Mouse (Mus musculus): ENCODE measurements around the gene Srgap1. TPM values are rescaled to one million over a fixed set of nuclear protein-coding genes. Genes with fewer than 3 reads are reported as not detected.

Gene Srgap1
- polyA plus RNA-seq, 1 experiment from 2014 or later, result 39.9 TPM

DNA sequence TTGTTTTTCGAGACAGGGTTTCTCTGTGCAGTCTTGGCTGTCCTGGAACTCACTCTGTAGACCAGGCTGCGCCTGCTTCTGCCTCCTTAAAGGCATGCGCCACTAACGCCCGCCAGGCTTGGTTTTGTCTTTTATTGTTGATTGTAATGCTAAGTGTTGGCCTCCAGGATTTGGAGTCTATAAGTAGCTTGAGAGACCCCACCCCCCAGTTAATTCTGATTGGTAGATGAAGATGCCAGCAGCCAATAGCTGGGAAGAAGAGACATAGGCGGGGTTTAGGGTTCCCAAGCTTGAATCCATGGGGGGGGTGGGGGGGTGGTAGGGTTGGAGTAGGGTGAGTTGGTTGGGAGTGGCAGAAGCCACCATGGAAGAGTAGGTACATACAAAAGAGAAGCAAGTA lies 147.4 kb downstream of the Srgap1 start:
- ATAC-seq (ENCODE audit: low read depth), result no peak
- WGBS, result 84% methylated on average over 6 of the region's 6 CpGs
- peaks cover 13% of the 10 kb centered on the region for H3K36me3 ChIP-seq
- H3K4me1 ChIP-seq (replicated peaks), result 0 out of 2 replicates have a peak, but pooled peaks cover 6% of the 10 kb centered on the region
- H3K27me3 ChIP-seq, result no peaks in the 10 kb centered on the region
- H3K9me3 ChIP-seq, result no peaks in the 10 kb centered on the region
- no peak overlapping the region for H3K27ac ChIP-seq (replicated peaks)
- H3K4me2 ChIP-seq, result no peak overlapping the region
- no peak overlapping the region for H3K9ac ChIP-seq
- no peak overlapping the region for H3K4me3 ChIP-seq

DNA sequence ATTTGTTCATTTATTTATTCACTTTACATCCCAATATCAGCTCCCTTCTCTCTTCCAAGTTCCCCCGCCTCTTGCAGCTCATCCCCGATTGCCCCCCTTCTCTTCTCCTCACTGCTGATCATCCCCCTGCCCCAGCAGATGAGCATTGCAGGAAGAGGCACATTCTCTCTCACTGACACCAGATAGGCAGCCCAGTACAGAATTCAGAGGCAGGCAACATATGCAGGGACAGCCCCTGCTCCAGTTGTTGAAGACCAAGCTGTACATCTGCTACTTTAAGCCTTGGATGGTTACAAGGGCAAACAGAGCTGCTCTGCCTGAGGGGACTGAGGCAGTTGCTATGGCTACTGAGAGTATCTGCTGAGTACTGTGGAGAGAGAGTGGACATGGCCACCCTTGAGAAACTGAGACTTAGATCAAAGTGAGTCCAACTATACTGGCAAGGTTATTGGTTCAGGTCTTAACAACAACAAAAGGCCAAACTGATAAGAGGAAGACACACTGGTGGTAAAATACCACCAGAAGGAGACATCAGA lies 149.2 kb downstream of the Srgap1 start:
- H3K27me3 ChIP-seq, result no peaks in the 10 kb centered on the region
- H3K4me3 ChIP-seq, result no peak overlapping the region
- H3K9me3 ChIP-seq, result no peaks in the 10 kb centered on the region
- H3K4me2 ChIP-seq, result no peak overlapping the region
- H3K9ac ChIP-seq, result no peak overlapping the region
- no peak for ATAC-seq (ENCODE audit: low read depth)
- WGBS, result 88% methylated on average over 2 of the region's 2 CpGs
- no peak overlapping the region for H3K27ac ChIP-seq (replicated peaks)
- H3K36me3 ChIP-seq, result peaks cover 16% of the 10 kb centered on the region
- H3K4me1 ChIP-seq (replicated peaks), result peaks cover 6% of the 10 kb centered on the region

DNA sequence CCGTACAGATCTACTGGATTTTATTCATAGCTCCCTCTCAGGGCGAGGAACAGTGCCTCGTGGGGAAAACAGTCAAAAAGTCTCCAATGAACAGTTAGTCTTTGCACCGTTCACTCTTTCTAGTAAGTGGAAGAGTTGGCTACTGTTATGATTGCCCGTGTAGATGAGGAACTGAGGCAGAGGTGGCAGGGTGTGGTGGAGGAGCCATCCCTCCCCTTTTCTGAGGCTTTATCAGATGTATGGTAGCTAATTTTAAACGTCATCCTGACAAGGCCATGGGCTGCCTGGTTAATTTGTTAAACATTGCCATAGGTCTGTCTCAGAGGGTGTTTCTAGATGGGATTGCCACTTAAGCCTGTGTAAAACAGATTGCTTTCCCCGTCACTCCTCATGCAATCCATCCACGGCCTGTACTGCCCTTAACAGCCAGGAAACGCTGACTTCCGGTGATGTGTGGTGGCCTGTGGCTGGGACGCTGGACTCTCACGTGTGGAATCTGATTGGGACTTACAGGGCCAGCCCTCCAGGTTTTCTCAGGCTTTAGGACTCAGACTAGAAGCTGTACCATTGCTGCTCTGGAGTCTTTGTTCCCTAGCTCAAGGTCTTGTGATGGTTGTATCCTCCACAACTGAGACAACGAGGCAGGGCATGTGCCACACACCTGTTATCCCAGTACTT lies 155.6 kb downstream of the Srgap1 start:
- 82% methylated on average over 13 of the region's 13 CpGs for WGBS
- peaks cover 13% of the 10 kb centered on the region for H3K4me1 ChIP-seq (replicated peaks)

GRCm38 (mm10) chr10:121890061-121890460 lies 157.1 kb downstream of the Srgap1 start:
- Histone ChIP-seq H3K4me3 (no peak overlapping the region), H3K4me1 (replicated peaks) (peaks cover 27% of the 10 kb centered on the region), H3K27me3 (no peaks in the 10 kb centered on the region), H3K36me3 (peaks cover 6% of the 10 kb centered on the region; the same call in 1 of the 2 replicates), H3K27ac (replicated peaks) (no peak overlapping the region), H3K9ac (no peak overlapping the region), H3K9me3 (no peaks in the 10 kb centered on the region), H3K4me2 (no peak overlapping the region)
- 61% methylated on average over 6 of the region's 6 CpGs for WGBS
- no peak for ATAC-seq (ENCODE audit: low read depth)

More for the DNA sequence above, 155.6 kb downstream of the Srgap1 start:
- peaks cover 11% of the 10 kb centered on the region; the same call in 1 of the 2 replicates for H3K36me3 ChIP-seq
- no peak overlapping the region for H3K9ac ChIP-seq
- no peak for ATAC-seq (ENCODE audit: low read depth)
- H3K27me3 ChIP-seq, result no peaks in the 10 kb centered on the region
- no peak overlapping the region for H3K4me2 ChIP-seq
- no peaks in the 10 kb centered on the region for H3K9me3 ChIP-seq
- no peak overlapping the region for H3K27ac ChIP-seq (replicated peaks)
- no peak overlapping the region for H3K4me3 ChIP-seq

- ATAC-seq (ENCODE audit: low read depth), result peak; percentile 20; the same call in 1 of the 2 replicates
- 19% methylated on average over 6 of the region's 6 CpGs for WGBS
Observed at GRCm38 (mm10) chr10:121886805-121887204, 160.3 kb downstream of the Srgap1 start.

GRCm38 (mm10) chr10:121885512-121886218 lies 161.4 kb downstream of the Srgap1 start:
- H3K36me3 ChIP-seq, result no peaks in the 10 kb centered on the region
- H3K9me3 ChIP-seq, result no peaks in the 10 kb centered on the region
- H3K4me2 ChIP-seq, result peak overlapping the region; percentile 7; the same call in 1 of the 2 replicates
- no peak overlapping the region for H3K4me3 ChIP-seq
- WGBS, result 16% methylated on average over 9 of the region's 9 CpGs
- no peak for ATAC-seq (ENCODE audit: low read depth)
- peak overlapping the region; percentile 76 for H3K27ac ChIP-seq (replicated peaks)
- H3K27me3 ChIP-seq, result no peaks in the 10 kb centered on the region
- H3K4me1 ChIP-seq (replicated peaks), result peaks cover 50% of the 10 kb centered on the region
- H3K9ac ChIP-seq, result no peak overlapping the region; the same call in 1 of the 2 replicates

More at GRCm38 (mm10) chr10:121886805-121887204, 160.3 kb downstream of the Srgap1 start:
- H3K27me3 ChIP-seq, result no peaks in the 10 kb centered on the region
- no peak overlapping the region for H3K9ac ChIP-seq
- H3K4me1 ChIP-seq (replicated peaks), result peaks cover 46% of the 10 kb centered on the region
- no peaks in the 10 kb centered on the region for H3K36me3 ChIP-seq
- no peak overlapping the region for H3K4me2 ChIP-seq
- no peaks in the 10 kb centered on the region for H3K9me3 ChIP-seq
- H3K27ac ChIP-seq (replicated peaks), result peak overlapping the region; percentile 76
- H3K4me3 ChIP-seq, result no peak overlapping the region

- 0 out of 2 replicates have a peak, but pooled peaks have one; percentile 33 for ATAC-seq (ENCODE audit: low read depth)
- H3K4me3 ChIP-seq, result no peak overlapping the region
- peaks cover 54% of the 10 kb centered on the region for H3K4me1 ChIP-seq (replicated peaks)
- no peaks in the 10 kb centered on the region for H3K9me3 ChIP-seq
- H3K9ac ChIP-seq, result no peak overlapping the region
- H3K36me3 ChIP-seq, result no peaks in the 10 kb centered on the region
- 11% methylated on average over 6 of the region's 6 CpGs for WGBS
- peak overlapping the region; percentile 57 for H3K27ac ChIP-seq (replicated peaks)
- no peak overlapping the region for H3K4me2 ChIP-seq
- H3K27me3 ChIP-seq, result no peaks in the 10 kb centered on the region
Observed at GRCm38 (mm10) chr10:121882461-121882860, 164.7 kb downstream of the Srgap1 start.

DNA sequence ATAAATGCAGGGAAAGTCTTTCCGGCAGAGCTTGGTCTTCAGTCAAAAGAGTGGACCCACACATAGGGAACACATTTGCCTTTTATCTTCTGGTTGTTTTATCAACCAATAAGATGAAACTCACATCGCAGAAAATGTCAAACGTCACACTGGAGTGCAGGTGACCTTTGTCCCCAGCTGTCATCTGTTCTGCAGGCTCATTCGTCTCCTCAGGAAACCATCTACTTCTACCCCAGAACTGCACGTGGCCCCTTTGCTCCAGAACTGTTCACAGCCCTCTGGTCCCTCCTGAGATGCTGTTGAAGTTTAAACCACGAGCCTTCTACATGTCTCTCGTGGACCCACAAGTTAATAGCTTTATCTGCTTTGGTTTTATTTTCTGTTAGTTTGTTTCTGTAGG lies 168.3 kb downstream of the Srgap1 start:
- H3K36me3 ChIP-seq, result no peaks in the 10 kb centered on the region
- 55% methylated on average over 7 of the region's 7 CpGs for WGBS
- no peak overlapping the region for H3K27ac ChIP-seq (replicated peaks)
- no peaks in the 10 kb centered on the region for H3K9me3 ChIP-seq
- no peaks in the 10 kb centered on the region for H3K27me3 ChIP-seq
- no peak overlapping the region for H3K4me3 ChIP-seq
- ATAC-seq (ENCODE audit: low read depth), result no peak
- H3K9ac ChIP-seq, result no peak overlapping the region
- peaks cover 32% of the 10 kb centered on the region for H3K4me1 ChIP-seq (replicated peaks)
- H3K4me2 ChIP-seq, result no peak overlapping the region

DNA sequence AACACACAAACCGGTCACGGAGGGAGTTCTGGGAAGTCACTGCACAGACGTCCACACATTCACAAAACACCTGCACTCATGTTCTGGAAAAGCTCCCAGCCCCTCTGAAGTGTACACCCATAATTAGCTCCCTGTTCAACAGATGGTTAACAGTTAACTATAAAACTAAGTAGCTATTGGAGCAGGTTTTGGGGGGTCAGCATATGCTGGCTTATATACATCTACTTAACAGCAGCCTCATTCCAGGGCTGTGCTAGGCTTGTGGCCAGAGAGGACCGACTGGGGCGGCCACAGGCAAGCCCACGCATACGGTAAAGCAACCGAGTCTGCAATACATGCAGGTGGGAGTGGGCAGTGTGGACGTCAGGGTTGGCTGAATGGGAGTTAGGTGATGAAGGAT lies 169.2 kb downstream of the Srgap1 start:
- Histone ChIP-seq H3K27me3 (no peaks in the 10 kb centered on the region), H3K4me2 (no peak overlapping the region), H3K4me3 (no peak overlapping the region), H3K4me1 (replicated peaks) (peaks cover 41% of the 10 kb centered on the region), H3K36me3 (no peaks in the 10 kb centered on the region), H3K9ac (no peak overlapping the region), H3K9me3 (no peaks in the 10 kb centered on the region), H3K27ac (replicated peaks) (no peak overlapping the region)
- ATAC-seq (ENCODE audit: low read depth), result no peak
- 83% methylated on average over 9 of the region's 9 CpGs for WGBS

DNA sequence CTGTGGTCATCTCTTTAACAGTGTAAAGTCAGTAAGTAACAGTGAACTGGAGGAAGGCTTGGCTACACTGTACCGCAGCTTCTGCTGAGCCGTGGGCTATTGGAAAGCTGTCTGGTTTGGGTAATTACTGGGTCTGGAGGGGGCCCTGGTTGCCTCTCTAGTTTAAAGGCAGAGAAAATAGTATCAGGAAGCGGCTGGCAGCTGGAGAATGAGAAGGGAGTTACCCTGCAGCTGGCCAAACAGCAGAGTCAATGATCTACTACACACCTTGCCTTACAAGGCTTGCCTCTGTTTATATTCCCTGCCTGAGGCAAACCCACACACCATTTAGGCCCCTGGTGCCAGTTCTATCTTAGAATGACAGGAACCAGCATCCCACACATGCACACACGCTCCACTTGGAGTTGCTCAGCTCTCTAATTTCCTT lies 174.0 kb downstream of the Srgap1 start:
- peaks cover 27% of the 10 kb centered on the region for H3K4me1 ChIP-seq (replicated peaks)
- no peak overlapping the region for H3K9ac ChIP-seq
- 36% methylated on average over 4 of the region's 4 CpGs for WGBS
- peaks cover 22% of the 10 kb centered on the region for H3K36me3 ChIP-seq
- H3K27me3 ChIP-seq, result no peaks in the 10 kb centered on the region
- H3K4me3 ChIP-seq, result no peak overlapping the region
- H3K4me2 ChIP-seq, result no peak overlapping the region
- H3K9me3 ChIP-seq, result no peaks in the 10 kb centered on the region
- H3K27ac ChIP-seq (replicated peaks), result peak overlapping the region; percentile 65
- no peak for ATAC-seq (ENCODE audit: low read depth)

GRCm38 (mm10) chr10:121869941-121870340 lies 177.2 kb downstream of the Srgap1 start:
- no peaks in the 10 kb centered on the region for H3K27me3 ChIP-seq
- H3K36me3 ChIP-seq, result peaks cover 23% of the 10 kb centered on the region
- H3K4me3 ChIP-seq, result no peak overlapping the region
- no peak overlapping the region for H3K9ac ChIP-seq
- WGBS, result 58% methylated on average over 8 of the region's 8 CpGs
- no peaks in the 10 kb centered on the region for H3K9me3 ChIP-seq
- no peak overlapping the region for H3K4me2 ChIP-seq
- no peak overlapping the region for H3K27ac ChIP-seq (replicated peaks)
- peaks cover 37% of the 10 kb centered on the region for H3K4me1 ChIP-seq (replicated peaks)
- ATAC-seq (ENCODE audit: low read depth), result no peak

GRCm38 (mm10) chr10:121868255-121868654 lies 178.9 kb downstream of the Srgap1 start:
- Histone ChIP-seq H3K36me3 (peaks cover 23% of the 10 kb centered on the region), H3K4me3 (no peak overlapping the region), H3K4me2 (no peak overlapping the region), H3K9me3 (no peaks in the 10 kb centered on the region), H3K4me1 (replicated peaks) (peaks cover 24% of the 10 kb centered on the region), H3K27me3 (no peaks in the 10 kb centered on the region), H3K9ac (no peak overlapping the region), H3K27ac (replicated peaks) (no peak overlapping the region)
- WGBS, result 97% methylated on average over 3 of the region's 3 CpGs
- no peak for ATAC-seq (ENCODE audit: low read depth)
